Mouse (Mus musculus) hindbrain, embryonic 11.5 days (tissue): ENCODE measurements around the gene Mapk8ip2. TPM values are rescaled to one million over a fixed set of nuclear protein-coding genes. Genes with fewer than 3 reads are reported as not detected.

Experiments
- polyA plus RNA-seq: library from polyadenylated mRNA; unstranded; fragments of >200 nt; fragmentation: Nextera tagmentation; extraction: Ambion mirVana; gene quantifications from 2 replicates; pipeline ENCODE4 v1.2.1, GENCODE M21; 2014

Mapk8ip2 gene
- polyA plus RNA-seq, 1 experiment from 2014 or later = 22.4 TPM

Other genes starting within 250 kb of the Mapk8ip2 start
- 42.1 and 46.0 TPM in 2 replicates for gene Ppp6r2, start 242.4 kb upstream of the Mapk8ip2 start, polyA plus RNA-seq
- 57.4 and 66.4 TPM in 2 replicates for gene Sbf1, start 138.6 kb upstream of the Mapk8ip2 start, polyA plus RNA-seq
- gene Adm2, start 131.2 kb upstream of the Mapk8ip2 start, polyA plus RNA-seq = 0.12 TPM in 1 of 2 replicates, not detected in the other
- not detected in 2 replicates for gene Miox, start 119.5 kb upstream of the Mapk8ip2 start, polyA plus RNA-seq
- 25.4 and 26.8 TPM in 2 replicates for gene Lmf2, start 98.3 kb upstream of the Mapk8ip2 start, polyA plus RNA-seq
- 133 and 140 TPM in 2 replicates for gene Ncaph2, start 98.2 kb upstream of the Mapk8ip2 start, polyA plus RNA-seq
- 7.4 and 7.9 TPM in 2 replicates for gene Sco2, start 80.1 kb upstream of the Mapk8ip2 start, polyA plus RNA-seq
- 1.4 and 1.7 TPM in 2 replicates for gene Tymp, start 76.9 kb upstream of the Mapk8ip2 start, polyA plus RNA-seq
- 1.7 and 2.6 TPM in 2 replicates for gene Odf3b, start 74.6 kb upstream of the Mapk8ip2 start, polyA plus RNA-seq
- not detected in 2 replicates for gene Klhdc7b, start 69.0 kb upstream of the Mapk8ip2 start, polyA plus RNA-seq
- not detected in 2 replicates for gene Syce3, start 43.4 kb upstream of the Mapk8ip2 start, polyA plus RNA-seq
- 0.73 and 0.93 TPM in 2 replicates for gene Cpt1b, start 28.1 kb upstream of the Mapk8ip2 start, polyA plus RNA-seq
- gene C730034F03Rik, start 24.3 kb upstream of the Mapk8ip2 start, polyA plus RNA-seq = 2.6 and 4.0 TPM in 2 replicates
- not detected in 2 replicates for gene Gm44502, start 24.2 kb upstream of the Mapk8ip2 start, polyA plus RNA-seq
- 54.7 and 63.4 TPM in 2 replicates for gene Chkb, start 24.0 kb upstream of the Mapk8ip2 start, polyA plus RNA-seq
- 10.0 and 10.4 TPM in 2 replicates for gene Arsa, start 23.5 kb downstream of the Mapk8ip2 start, polyA plus RNA-seq
- 2.8 and 3.5 TPM in 2 replicates for gene Shank3, start 45.7 kb downstream of the Mapk8ip2 start, polyA plus RNA-seq
- 0.39 and 0.76 TPM in 2 replicates for gene Acr, start 114.4 kb downstream of the Mapk8ip2 start, polyA plus RNA-seq
- gene Rabl2, start 138.0 kb downstream of the Mapk8ip2 start, polyA plus RNA-seq = 85.3 and 91.0 TPM in 2 replicates